Mouse (Mus musculus) limb, embryonic 13.5 days (tissue): ENCODE data around the gene Ppp2r2d. TPM values are rescaled to one million over a fixed set of nuclear protein-coding genes. Genes with fewer than 3 reads are reported as not detected.
A peak's percentile ranks its signal among the peaks of the same experiment; 100 is the strongest.

Experiments used
- ATAC-seq: fragments of 200-750 bp; cut with Nextera tagmentation; 2 replicates; pipeline ENCODE4 v1.8.0; 2017; ENCODE audit warnings: low read depth, moderate number of reproducible peaks, moderate TSS enrichment; ENCODE audit not compliant: low FRiP score
- H3K27ac ChIP-seq: fragments of 300-500 bp; sonication (generic); 2 replicates; pipeline ENCODE4 v1.5.1; 2015; ENCODE audit warnings: inconsistent platforms, mild to moderate bottlenecking, moderate library complexity
- H3K27me3 ChIP-seq: fragments of 300-500 bp; sonication (generic); 2 replicates; pipeline ENCODE4 v1.6.1; 2015; ENCODE audit warnings: mild to moderate bottlenecking, inconsistent platforms
- H3K36me3 ChIP-seq: fragments of 300-500 bp; sonication (generic); 2 replicates; pipeline ENCODE4 v1.6.1; 2015; ENCODE audit warnings: inconsistent platforms, mild to moderate bottlenecking, moderate library complexity
- H3K4me1 ChIP-seq: fragments of 300-500 bp; sonication (generic); 2 replicates; pipeline ENCODE4 v1.6.1; 2015; ENCODE audit warnings: inconsistent platforms
- H3K4me2 ChIP-seq: fragments of 300-500 bp; sonication (generic); replicated peaks from 2 replicates; pipeline ENCODE4 v1.6.1; 2015; ENCODE audit warnings: inconsistent platforms, mild to moderate bottlenecking, moderate library complexity
- H3K4me3 ChIP-seq: fragments of 300-500 bp; sonication (generic); 2 replicates; pipeline ENCODE4 v1.5.1; 2015; ENCODE audit warnings: moderate library complexity, mild to moderate bottlenecking, inconsistent platforms
- H3K9ac ChIP-seq: fragments of 300-500 bp; sonication (generic); 2 replicates; pipeline ENCODE4 v1.6.1; 2015; ENCODE audit warnings: mild to moderate bottlenecking, inconsistent platforms
- H3K9me3 ChIP-seq: fragments of 300-500 bp; sonication (generic); 2 replicates; pipeline ENCODE4 v1.6.1; 2016; ENCODE audit warnings: inconsistent platforms
- WGBS: fragments of 180-500 bp; shearing (Covaris S2); methylation state at CpG from one replicate; pipeline ENCODE4 v1.1.7; 2015; 5-methylcytosine and 5-hydroxymethylcytosine counted together
- polyA plus RNA-seq: library from polyadenylated mRNA; unstranded; fragments of >200 nt; fragmentation: Nextera tagmentation; extraction: Ambion mirVana; gene quantifications from 2 replicates; pipeline ENCODE4 v1.2.1, GENCODE M21; 2015

The Ppp2r2d gene
- polyA plus RNA-seq, 1 experiment from 2014 or later: 39.7 TPM

DNA sequence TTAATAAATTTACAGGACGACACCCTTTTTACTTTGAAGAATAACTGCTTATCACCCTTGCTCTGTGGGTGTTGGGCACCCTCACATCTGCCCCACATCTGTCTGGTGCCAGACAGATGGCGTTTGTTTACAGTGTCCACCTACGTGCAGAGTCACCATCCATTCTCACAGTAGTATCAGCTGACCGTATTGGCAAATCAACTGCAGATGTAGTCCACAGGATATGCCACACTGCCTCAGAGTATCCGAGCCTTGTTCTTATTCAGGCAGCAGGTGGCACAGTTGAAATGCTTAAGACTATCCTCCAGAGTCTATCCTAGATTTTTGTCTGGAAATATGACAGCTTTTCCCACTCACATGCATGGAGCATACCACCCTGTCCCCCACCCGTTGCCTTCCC lies 21.4 kb downstream of the Ppp2r2d start:
- H3K27ac ChIP-seq: no peak overlapping the region
- 48% methylated on average over 6 of the region's 6 CpGs for WGBS
- no peaks in the 10 kb centered on the region for H3K27me3 ChIP-seq
- H3K4me3 ChIP-seq: no peak overlapping the region
- H3K36me3 ChIP-seq: peaks cover 35% of the 10 kb centered on the region
- H3K9ac ChIP-seq: no peak overlapping the region
- H3K4me1 ChIP-seq: peaks cover 18% of the 10 kb centered on the region
- H3K4me2 ChIP-seq: no peak overlapping the region
- no peak for ATAC-seq
- no peaks in the 10 kb centered on the region for H3K9me3 ChIP-seq

DNA sequence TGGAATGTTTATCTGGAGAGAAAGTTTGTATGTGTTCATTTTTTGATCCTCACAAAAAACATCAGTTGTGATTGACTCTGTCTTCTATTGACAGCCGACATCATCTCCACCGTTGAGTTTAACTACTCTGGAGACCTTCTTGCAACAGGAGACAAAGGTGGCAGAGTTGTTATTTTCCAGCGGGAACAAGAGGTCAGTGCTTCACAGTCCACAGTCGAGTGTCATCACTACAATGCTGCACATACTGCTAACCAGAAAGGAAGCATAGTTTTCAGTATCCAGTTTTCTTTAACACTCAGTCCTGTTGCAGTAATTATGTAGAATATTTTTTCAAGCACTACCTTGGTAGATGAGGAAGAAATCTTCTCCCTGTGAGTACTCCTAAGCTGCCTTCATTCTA lies 22.4 kb downstream of the Ppp2r2d start:
- Histone ChIP-seq H3K4me1 (peaks cover 10% of the 10 kb centered on the region), H3K36me3 (peaks cover 45% of the 10 kb centered on the region), H3K27me3 (no peaks in the 10 kb centered on the region), H3K27ac (no peak overlapping the region), H3K4me2 (no peak overlapping the region), H3K9ac (no peak overlapping the region), H3K9me3 (no peaks in the 10 kb centered on the region), H3K4me3 (no peak overlapping the region)
- WGBS: 87% methylated on average over 4 of the region's 4 CpGs
- ATAC-seq: no peak

DNA sequence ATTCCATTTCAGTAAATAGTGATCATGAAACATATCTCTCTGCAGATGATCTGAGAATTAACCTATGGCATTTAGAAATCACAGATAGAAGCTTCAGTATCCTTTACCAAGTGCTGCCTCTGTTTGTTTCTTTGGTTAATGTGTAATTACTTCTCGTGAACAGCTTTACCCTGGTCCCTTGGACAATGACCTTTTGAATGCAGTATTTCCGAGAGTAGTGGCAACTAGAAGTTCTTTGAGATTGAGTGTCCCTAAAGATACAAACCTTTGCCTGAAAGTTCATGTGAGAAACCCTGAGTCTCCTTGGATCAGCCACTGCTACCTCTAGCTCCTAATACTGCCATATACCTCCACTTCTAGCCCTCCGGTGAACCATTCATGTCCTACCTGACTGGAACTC lies 27.1 kb downstream of the Ppp2r2d start:
- Histone ChIP-seq H3K4me3 (no peak overlapping the region), H3K36me3 (peaks cover 87% of the 10 kb centered on the region), H3K4me1 (no peaks in the 10 kb centered on the region), H3K4me2 (no peak overlapping the region), H3K9ac (no peak overlapping the region), H3K9me3 (no peaks in the 10 kb centered on the region), H3K27ac (no peak overlapping the region), H3K27me3 (no peaks in the 10 kb centered on the region)
- 92% methylated on average over 3 of the region's 3 CpGs for WGBS
- no peak for ATAC-seq

DNA sequence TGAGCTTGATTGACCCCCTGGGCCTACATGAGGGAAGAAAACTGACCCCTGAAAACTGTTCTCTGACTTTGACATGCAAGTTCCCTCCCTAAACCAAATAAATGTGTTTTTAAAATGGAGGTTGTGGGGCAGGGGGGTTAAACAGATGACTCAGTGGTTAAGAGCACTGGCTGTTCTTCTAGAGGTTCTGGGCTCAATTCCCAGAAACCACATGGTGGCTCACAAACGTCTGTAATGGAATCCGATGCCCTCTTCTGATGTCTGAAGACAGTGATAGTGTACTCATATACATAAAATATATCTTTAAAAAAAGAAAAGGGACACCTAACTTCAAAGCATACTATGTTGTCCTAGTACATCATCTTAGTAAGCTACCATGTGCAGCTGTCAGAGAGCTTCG lies 29.2 kb downstream of the Ppp2r2d start:
- Histone ChIP-seq H3K4me2 (no peak overlapping the region), H3K27me3 (no peaks in the 10 kb centered on the region), H3K4me3 (no peak overlapping the region), H3K9ac (no peak overlapping the region), H3K9me3 (no peaks in the 10 kb centered on the region), H3K4me1 (no peaks in the 10 kb centered on the region), H3K27ac (no peak overlapping the region), H3K36me3 (peaks cover 94% of the 10 kb centered on the region)
- 79% methylated on average over 3 of the region's 3 CpGs for WGBS
- ATAC-seq: no peak

DNA sequence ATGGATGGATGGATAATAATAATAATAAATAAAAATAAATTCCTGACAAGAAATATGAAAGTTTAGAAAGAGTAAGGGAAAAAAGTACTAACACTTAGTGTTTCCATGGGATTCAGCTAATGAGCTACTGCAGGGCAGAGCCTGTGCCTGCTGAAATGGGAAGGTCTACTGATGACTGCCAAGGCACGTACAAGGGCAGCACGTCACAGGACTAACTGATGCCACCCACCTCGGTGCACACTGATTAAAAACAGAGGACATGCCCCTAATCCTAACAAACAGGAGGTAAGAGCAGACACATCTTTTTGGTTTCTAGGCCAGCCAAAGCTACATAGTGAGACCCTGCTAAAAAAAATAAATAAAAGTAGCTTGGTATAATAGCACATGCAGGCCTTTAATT lies 37.8 kb downstream of the Ppp2r2d start:
- Histone ChIP-seq H3K27ac (no peak overlapping the region), H3K4me2 (no peak overlapping the region), H3K4me1 (no peaks in the 10 kb centered on the region), H3K9me3 (no peaks in the 10 kb centered on the region), H3K36me3 (peaks cover 73% of the 10 kb centered on the region), H3K27me3 (no peaks in the 10 kb centered on the region), H3K9ac (no peak overlapping the region), H3K4me3 (no peak overlapping the region)
- no peak for ATAC-seq
- 95% methylated on average over 3 of the region's 3 CpGs for WGBS

DNA sequence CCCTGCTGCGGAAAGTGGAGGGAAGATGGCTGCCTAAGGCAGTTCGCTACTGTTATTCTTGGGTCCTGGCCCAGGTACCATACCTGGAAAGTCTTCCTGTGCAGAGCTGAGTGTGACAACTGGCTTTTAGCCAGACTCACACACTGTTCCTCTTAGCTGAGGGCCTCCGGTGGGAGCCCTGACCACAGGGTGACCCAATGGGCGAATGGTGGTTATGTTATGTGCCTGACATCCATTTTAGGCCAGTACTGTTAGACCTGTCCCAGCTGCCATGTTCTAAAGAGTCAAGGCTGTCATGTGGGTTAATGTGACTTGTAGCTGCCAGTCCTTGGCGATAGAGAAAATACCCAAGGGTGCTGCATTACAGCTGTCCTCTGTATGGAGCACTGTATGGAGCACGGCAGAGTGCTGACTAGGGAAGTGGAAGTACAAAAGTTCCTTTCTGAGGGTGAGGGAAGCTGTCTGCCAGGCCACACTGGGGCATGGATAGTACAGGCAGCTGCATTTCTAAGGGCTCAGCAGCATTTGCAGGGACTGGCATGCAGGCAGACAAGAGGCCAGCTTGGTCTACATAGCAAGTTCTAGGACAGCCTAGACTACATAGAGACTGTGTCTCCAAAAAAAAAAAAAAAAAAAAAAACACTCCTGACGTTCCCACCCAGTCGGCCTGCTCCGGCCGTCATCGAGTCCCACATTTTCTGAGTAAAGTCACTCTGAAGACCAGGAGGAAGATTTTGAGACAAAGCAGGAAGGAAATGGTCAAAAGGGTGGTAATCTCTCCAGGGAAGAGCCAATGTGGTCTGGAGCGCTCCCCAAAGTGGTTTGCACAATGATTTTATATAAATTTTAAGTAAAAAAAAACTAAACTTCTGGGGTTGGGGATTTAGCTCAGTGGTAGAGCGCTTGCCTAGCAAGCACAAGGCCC lies 39.7 kb downstream of the Ppp2r2d start:
- Histone ChIP-seq H3K4me3 (no peak overlapping the region), H3K9ac (no peak overlapping the region), H3K36me3 (peaks cover 56% of the 10 kb centered on the region), H3K27me3 (no peaks in the 10 kb centered on the region), H3K4me1 (no peaks in the 10 kb centered on the region), H3K9me3 (no peaks in the 10 kb centered on the region), H3K27ac (0 out of 2 replicates have a peak overlapping the region, but pooled peaks have one; percentile 22), H3K4me2 (no peak overlapping the region)
- 81% methylated on average over 12 of the region's 13 CpGs for WGBS
- peak; percentile 36; the same call in 1 of the 2 replicates for ATAC-seq

DNA sequence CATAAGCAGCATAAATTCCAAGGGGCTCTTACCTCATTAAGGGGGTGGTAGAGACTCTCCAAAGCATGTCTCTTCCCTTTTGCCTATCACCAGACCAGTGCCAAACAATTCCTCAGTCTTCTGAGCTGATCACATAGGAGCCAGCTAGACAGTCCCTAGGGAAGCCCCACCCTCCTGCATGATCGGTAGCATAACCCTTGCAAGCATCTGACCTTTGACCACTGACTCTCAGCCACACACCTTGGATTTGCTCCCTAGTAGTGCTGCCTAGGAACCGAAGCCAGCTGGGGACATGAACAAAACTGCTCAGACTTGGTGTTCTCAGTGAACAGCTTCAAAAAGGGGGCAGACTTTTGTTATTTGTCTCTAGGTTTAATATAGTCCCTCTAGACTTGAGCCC lies 52.2 kb downstream of the Ppp2r2d start:
- H3K27ac ChIP-seq: no peak overlapping the region
- no peaks in the 10 kb centered on the region for H3K9me3 ChIP-seq
- no peak overlapping the region for H3K9ac ChIP-seq
- ATAC-seq: no peak
- H3K36me3 ChIP-seq: peaks cover 59% of the 10 kb centered on the region
- H3K27me3 ChIP-seq: no peaks in the 10 kb centered on the region
- H3K4me3 ChIP-seq: no peak overlapping the region
- WGBS: 69% methylated on average over 2 of the region's 2 CpGs
- H3K4me2 ChIP-seq: no peak overlapping the region
- H3K4me1 ChIP-seq: no peaks in the 10 kb centered on the region

DNA sequence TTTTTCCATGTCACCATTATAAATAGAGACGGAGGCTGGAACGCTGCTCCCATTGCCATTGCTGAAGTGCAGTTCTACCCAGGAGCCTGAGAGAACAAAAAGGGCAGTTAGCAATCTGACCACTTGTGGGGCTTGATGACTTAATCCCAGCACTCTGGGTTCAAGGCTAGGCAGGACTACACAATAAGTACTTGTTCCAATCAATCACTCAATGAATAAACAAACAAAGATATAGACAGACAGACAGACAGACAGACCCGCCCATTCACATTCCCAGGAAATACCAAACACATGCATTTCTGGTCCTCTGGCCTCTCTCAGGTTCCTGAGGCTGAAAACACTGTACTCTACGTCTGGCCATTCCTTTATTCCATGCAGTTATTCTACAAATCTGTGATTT lies 52.9 kb downstream of the Ppp2r2d start:
- ATAC-seq: no peak
- H3K4me1 ChIP-seq: 0 out of 2 replicates have a peak, but pooled peaks cover 1% of the 10 kb centered on the region
- H3K9me3 ChIP-seq: no peaks in the 10 kb centered on the region
- H3K9ac ChIP-seq: no peak overlapping the region
- H3K27me3 ChIP-seq: no peaks in the 10 kb centered on the region
- WGBS: 92% methylated on average over 4 of the region's 4 CpGs
- H3K4me2 ChIP-seq: no peak overlapping the region
- no peak overlapping the region for H3K4me3 ChIP-seq
- peaks cover 54% of the 10 kb centered on the region for H3K36me3 ChIP-seq
- H3K27ac ChIP-seq: no peak overlapping the region

DNA sequence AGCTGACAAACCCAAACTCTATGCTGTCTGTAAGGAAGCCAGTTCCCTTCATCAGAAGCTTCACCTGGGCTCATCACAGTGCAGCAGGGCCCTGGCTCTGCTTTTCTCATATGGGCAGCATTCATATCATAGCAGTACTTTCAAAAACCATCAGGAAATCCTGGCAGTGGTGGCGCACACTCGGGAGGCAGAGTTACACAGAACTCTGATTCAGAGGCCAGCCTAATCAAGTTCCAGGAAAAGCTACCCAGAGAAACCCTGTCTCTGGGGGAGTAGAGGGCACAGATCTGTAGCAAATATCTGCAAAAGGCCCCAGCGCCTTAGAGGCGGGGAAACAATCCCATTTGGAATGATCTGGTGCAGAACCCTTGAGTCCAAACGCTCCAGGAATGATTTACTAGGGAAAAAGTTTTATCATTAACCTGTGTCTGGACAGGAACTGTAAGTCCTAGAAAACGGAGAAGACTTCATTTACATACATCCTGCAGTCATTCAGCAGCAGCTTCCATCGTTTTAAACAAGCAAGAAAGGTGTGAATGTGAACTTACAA lies 58.1 kb downstream of the Ppp2r2d start:
- WGBS: 64% methylated on average over 7 of the region's 7 CpGs
- H3K4me1 ChIP-seq: peaks cover 37% of the 10 kb centered on the region
- peaks cover 15% of the 10 kb centered on the region for H3K36me3 ChIP-seq
- ATAC-seq: no peak
- H3K4me3 ChIP-seq: no peak overlapping the region
- no peaks in the 10 kb centered on the region for H3K9me3 ChIP-seq
- no peak overlapping the region for H3K27ac ChIP-seq
- no peak overlapping the region for H3K9ac ChIP-seq
- no peaks in the 10 kb centered on the region for H3K27me3 ChIP-seq
- no peak overlapping the region for H3K4me2 ChIP-seq

DNA sequence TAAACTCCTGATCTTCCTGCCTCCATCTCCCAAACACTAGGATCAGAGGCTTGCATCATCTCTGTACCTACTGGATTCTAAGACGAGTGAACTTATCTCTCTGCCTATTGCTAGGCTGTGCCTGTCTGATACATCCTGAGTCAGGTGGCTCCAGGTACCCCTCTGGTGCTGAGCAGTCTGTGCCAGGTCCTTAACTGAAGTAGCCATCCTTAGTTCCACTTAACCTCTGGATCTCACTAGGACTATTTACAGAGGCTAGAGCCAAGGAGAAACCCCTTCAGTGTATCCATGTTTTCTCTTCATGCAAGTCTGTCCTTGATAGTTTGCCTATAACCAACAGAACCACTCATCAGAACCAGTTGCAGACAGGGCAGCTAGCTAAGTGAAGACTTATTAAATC lies 60.6 kb downstream of the Ppp2r2d start:
- Histone ChIP-seq H3K4me1 (peaks cover 48% of the 10 kb centered on the region), H3K27ac (no peak overlapping the region), H3K36me3 (peaks cover 15% of the 10 kb centered on the region; the same call in 1 of the 2 replicates), H3K4me2 (peak overlapping the region; percentile 75), H3K9me3 (no peaks in the 10 kb centered on the region), H3K27me3 (no peaks in the 10 kb centered on the region), H3K4me3 (peak overlapping the region; percentile 86), H3K9ac (peak overlapping the region; percentile 25; the same call in 1 of the 2 replicates)
- 95% methylated on average over 1 of the region's 1 CpGs for WGBS
- ATAC-seq: no peak

DNA sequence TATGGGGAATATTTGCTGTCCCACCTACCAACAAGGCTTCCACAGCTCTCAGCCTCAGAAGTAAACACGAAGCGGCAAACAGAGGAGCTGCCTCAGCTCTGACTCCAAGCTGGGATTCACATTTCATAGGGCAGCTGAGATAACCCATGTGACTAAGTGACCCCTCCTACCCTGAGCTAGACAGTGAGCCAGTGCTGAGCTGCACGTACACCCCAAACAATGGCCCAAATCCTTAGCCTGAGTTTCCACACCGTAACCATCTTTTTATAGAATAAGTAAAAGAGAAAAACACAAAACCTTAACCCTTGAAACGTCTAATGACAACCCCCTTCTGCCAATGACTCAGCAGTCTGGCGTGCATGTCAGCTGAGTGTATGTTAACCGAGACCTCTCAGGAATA lies 61.2 kb downstream of the Ppp2r2d start:
- no peak overlapping the region for H3K27ac ChIP-seq
- peaks cover 48% of the 10 kb centered on the region for H3K4me1 ChIP-seq
- peak overlapping the region; percentile 86 for H3K4me3 ChIP-seq
- no peaks in the 10 kb centered on the region for H3K9me3 ChIP-seq
- no peaks in the 10 kb centered on the region for H3K27me3 ChIP-seq
- peak overlapping the region; percentile 75 for H3K4me2 ChIP-seq
- ATAC-seq: peak; percentile 34; the same call in 1 of the 2 replicates
- WGBS: 9% methylated on average over 7 of the region's 7 CpGs
- H3K36me3 ChIP-seq: peaks cover 11% of the 10 kb centered on the region; the same call in 1 of the 2 replicates
- peak overlapping the region; percentile 25 for H3K9ac ChIP-seq

DNA sequence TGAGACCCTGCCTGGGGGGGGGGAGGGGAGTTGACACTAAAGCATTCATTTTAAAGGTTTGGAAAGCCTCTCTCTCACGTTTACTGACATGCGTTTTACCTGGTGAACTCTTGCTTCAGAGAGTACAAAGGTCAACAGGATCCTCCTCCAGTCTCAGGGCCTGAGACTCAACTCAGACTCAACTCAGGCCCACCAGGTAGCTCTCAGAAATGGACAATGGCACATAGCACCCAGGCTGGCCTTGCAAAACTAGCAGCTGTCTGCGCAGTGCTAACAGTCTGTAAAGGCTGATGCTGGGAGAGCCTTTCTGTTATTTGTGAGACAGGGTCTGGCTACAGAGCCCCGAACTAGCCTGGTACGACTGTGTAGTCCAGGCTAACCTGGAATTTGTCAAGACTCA lies 62.1 kb downstream of the Ppp2r2d start:
- no peak overlapping the region for H3K27ac ChIP-seq
- WGBS: 61% methylated on average over 5 of the region's 5 CpGs

More for the DNA sequence above, 62.1 kb downstream of the Ppp2r2d start:
- H3K4me1 ChIP-seq: peaks cover 48% of the 10 kb centered on the region
- H3K9me3 ChIP-seq: no peaks in the 10 kb centered on the region
- peak overlapping the region; percentile 89 for H3K9ac ChIP-seq
- peak overlapping the region; percentile 86 for H3K4me3 ChIP-seq
- H3K4me2 ChIP-seq: peak overlapping the region; percentile 75
- no peaks in the 10 kb centered on the region for H3K27me3 ChIP-seq
- no peak for ATAC-seq
- H3K36me3 ChIP-seq: peaks cover 11% of the 10 kb centered on the region; the same call in 1 of the 2 replicates
